Mouse (Mus musculus): ENCODE results near the gene Serp1.

DNA sequence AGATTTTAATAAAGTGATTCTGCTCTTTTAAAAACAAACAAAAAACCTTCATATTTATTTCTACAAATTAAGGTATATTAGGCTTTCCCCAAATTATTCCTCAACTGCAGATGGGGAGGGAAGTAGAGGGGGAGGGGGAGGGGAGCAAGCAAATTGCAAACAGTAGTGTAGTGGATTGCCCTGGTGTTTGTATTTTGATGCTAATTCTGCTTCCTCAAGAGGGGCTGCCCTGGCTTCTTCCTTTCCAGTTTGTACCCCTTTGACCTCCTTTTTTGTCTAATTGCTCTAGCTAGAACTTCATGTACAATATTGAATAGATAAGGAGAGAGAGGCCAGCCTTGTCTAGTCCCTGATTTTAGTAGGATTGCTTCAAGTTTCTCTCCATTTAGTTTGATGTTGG is 21.0 kb downstream of the Serp1 start:
- TF ChIP-seq CTCF (IDR thresholded peaks at IDR 0.05; ENCODE audit: control insufficient read depth, insufficient read depth, insufficient replicate concordance, low read depth, low read length) (no peak), POLR2A (IDR thresholded peaks at IDR 0.05; ENCODE audit: control insufficient read depth, low read depth, low read length) (no peak)
